Mouse (Mus musculus) small intestine, adult 2 months (tissue): ENCODE measurements around the gene Tfeb.

Experiments
- CTCF ChIP-seq: fragments of 200-500 bp; IDR thresholded peaks from 2 replicates; pipeline ENCODE4 v1.5.1; 2012; ENCODE audit warnings: low read depth, mild to moderate bottlenecking, control low read depth, inconsistent platforms, low read length, moderate library complexity, mixed read lengths; ENCODE audit not compliant: insufficient replicate concordance, insufficient read length; ENCODE audit errors: extremely low read depth
- POLR2A ChIP-seq: fragments of 200-500 bp; IDR thresholded peaks from 2 replicates; pipeline ENCODE4 v1.6.1; 2012; ENCODE audit warnings: low read depth, mild to moderate bottlenecking, control low read depth, inconsistent platforms, low read length, moderate library complexity

DNA sequence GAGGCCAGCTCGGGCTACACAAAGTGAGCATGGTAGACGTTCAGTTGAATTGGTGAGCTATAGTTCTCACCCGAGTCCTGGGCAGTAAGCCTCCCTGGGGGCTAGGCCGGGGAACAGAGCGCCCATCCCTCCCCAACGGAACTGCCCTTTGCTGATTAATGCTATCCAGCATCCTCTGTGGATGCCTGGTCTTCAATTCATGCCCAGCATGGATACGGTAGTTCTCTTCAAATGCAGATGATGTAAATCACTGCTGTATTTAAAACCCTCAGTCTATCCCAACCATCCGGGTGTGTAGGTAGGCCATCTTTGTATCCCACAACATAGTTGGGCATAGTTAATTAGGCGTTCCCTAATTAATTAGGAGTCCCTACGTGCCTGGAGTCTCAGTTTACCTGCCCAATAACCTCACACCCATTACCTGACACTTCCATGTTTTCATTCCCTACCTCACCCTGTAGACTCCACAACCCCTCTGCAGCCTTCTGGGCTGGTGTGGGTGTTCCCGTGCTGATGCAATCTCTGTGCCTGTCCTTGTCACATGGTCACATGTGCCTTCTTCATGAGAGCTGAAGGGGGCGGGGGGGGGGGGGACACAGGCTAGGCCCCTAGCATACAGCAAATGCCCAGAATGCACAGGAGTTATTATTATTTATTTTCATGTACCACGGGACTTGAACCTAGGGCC, 81.4 kb downstream of the Tfeb start:
- TF ChIP-seq POLR2A (no peak), CTCF (no peak)
